Mouse (Mus musculus) layer of hippocampus, postnatal 14 days (tissue): ENCODE measurements around the gene Paf1. TPM values are rescaled to one million over a fixed set of nuclear protein-coding genes. Genes with fewer than 3 reads are reported as not detected.
A peak's percentile ranks its signal among the peaks of the same experiment; 100 is the strongest.

ENCODE experiments used
- DNase-seq, 2 experiments: peaks; one replicate each; pipeline ENCODE4 v3.0.0; 2021 to 2022; ENCODE audit warnings: low spot score in 2 of 2, mixed read lengths in 1 of 2
- total RNA-seq, 2 experiments: library from RNA; stranded (reverse); gene quantifications; 2 replicates each; pipeline ENCODE4 v1.2.3; 2021

Paf1 gene
- total RNA-seq, 2 experiments from 2014 or later = 73.5 to 74.2 TPM

- DNase-seq = no peak
Measured at GRCm38 (mm10) chr7:28370051-28370450, 22.7 kb upstream of the Paf1 start.

- no peak for DNase-seq
Measured at GRCm38 (mm10) chr7:28370977-28371513, 21.7 kb upstream of the Paf1 start.

DNA sequence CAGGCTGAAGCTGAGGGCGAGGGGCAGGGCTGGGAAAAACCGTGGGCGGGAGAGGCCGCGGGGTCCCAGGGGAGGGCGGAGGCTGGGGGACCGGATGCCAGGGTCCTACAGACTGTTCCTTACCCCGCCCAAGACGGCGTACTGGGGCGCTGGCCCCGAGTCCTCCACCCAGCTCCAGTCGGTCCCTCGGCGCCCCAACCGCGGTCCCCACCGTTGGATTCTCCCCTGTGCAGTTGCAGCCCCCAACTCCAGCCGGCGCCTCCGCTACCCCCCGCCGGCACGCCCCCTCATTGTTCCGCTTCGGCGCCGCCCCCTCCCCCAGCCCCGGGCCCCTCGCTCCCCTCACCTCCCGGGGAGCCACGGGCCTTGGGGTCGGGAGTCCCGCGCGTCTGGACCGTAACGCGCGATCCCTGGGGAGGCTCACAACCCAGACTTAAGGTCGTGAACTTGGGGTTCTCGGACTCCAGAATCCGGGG is 21.2 kb upstream of the Paf1 start:
- no peak for DNase-seq

DNA sequence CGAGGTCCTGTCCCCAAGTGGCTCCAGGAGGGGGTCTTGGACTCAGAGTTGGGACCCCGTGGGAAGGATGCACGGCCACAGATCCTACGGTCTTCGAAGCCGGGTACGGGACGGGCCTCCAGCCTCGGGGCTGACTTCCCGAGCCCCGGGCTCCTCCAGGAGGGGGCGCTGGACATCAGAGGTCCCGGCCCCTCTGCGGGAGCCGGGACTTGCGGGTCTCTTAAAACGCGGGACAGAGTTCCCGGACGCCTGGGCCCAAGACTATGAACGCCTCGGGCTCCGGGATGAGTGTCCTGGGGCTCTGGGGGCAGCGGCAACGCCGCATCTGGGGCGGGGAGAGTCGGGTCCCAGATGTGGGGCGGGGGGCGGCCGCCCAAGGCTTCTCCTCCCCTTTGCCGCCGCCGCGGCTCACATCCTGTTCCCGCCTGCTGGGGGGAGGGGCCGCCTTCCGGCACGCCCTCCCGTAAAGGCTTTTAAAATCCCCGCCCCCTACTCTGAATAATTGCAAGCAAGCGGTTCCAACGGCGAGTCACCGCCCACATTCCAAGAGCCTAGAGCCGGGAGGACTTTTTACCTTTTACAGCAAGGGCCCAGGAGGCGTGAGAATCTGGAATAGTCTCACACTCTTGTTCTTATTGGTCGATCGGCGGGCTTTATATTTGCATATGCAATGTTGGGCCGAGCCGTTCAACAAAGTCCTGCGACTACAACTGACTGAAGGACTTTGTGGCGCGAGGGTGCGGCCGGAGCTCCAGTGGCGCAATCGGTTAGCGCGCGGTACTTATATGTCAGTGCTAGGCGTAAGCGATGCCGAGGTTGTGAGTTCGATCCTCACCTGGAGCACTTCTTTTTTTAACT is 20.3 kb upstream of the Paf1 start, which contains the start of gene Plekhg2:
Gene Plekhg2, minus strand, starts transcription at position 349 of the 858 bp plus-strand sequence.
- DNase-seq = peak; percentile 96

- DNase-seq = peak; percentile 71 to 90
Measured at GRCm38 (mm10) chr7:28373131-28373581, 19.6 kb upstream of the Paf1 start.

DNA sequence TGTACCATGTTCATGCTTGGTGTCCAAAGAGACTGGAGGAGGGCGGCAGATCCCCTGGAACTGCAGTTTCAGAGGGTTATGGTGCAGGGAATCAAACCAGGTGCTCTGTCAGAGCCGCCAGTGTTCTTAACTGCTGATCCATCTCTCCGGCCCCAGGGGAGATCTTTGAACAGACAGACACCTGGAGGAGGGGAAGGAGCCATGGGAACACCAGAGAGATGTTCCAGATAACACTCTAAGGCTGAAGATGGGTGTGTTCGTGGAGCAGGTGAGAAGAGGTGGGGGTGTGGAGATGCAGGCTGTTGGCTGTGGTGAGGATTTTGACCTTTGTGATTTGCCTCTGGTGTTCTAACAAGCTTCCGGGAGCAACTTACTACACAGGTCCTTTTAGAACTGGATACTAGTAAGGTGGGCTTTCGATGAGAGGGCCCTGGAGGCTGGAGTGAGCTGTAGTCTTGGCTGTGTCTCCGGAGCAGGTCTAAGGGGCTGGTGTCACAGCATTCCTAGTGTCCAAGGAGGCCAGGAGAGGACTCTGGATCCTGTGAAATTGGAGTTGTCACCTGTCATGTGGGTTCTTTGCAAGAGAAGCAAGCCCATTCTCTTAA is 18.8 kb upstream of the Paf1 start:
- DNase-seq = no peak

GRCm38 (mm10) chr7:28374647-28375046 is 18.1 kb upstream of the Paf1 start:
- no peak for DNase-seq

DNA sequence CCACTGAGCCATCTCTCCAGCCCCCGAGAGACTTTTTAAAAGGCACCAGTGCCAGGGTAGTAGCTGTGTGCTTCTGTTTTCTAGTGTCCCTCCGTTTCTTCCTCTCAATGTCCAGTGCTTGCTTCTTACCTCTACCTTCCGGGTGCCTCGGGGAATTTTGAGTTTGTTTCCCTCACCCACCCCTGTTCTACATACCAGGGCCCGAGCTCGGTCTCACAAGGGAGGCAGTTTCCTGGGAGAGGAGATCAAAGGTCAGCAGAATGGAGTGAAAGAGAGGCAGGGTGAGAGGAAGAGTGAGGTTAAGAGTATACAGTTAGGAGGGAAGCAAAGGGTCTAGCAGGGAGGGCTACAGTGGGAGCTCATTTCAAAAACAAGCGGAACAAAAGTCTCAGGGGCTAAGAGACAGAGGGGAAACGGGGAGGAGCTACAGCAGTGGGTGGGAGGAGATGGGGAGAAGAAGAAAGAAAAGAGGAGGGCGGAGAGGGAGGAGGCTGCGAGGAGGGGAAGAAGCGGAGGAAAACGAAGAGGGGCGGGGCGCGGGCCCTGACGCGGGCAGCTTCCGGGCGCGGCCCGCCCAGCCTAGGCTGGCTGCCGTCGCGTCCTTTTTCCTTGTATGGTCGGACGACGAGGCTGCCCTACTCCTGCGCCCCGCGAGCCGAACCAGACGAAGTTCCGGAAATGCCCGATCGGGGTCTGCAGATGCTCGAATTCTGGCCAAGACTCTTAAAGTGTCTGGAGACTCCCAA is 17.4 kb upstream of the Paf1 start:
- DNase-seq = peak in 1 of 2 experiments; percentile 78

GRCm38 (mm10) chr7:28376011-28376771 is 16.6 kb upstream of the Paf1 start:
- no peak for DNase-seq

GRCm38 (mm10) chr7:28377190-28378065 is 15.3 kb upstream of the Paf1 start:
- DNase-seq = no peak

- DNase-seq = no peak
Measured at GRCm38 (mm10) chr7:28378066-28378690, 14.6 kb upstream of the Paf1 start.

- DNase-seq = peak; percentile 81 to 83
Measured at GRCm38 (mm10) chr7:28378769-28379651, 13.7 kb upstream of the Paf1 start.

- no peak for DNase-seq
Measured at GRCm38 (mm10) chr7:28380237-28381016, 12.3 kb upstream of the Paf1 start, which contains the start of gene Zfp36. Zfp36 (minus strand) TSS chr7:28380253.

- DNase-seq = no peak
Measured at GRCm38 (mm10) chr7:28381017-28381790, 11.5 kb upstream of the Paf1 start.

GRCm38 (mm10) chr7:28381938-28382337 is 10.8 kb upstream of the Paf1 start:
- DNase-seq = peak in 1 of 2 experiments; percentile 29

DNA sequence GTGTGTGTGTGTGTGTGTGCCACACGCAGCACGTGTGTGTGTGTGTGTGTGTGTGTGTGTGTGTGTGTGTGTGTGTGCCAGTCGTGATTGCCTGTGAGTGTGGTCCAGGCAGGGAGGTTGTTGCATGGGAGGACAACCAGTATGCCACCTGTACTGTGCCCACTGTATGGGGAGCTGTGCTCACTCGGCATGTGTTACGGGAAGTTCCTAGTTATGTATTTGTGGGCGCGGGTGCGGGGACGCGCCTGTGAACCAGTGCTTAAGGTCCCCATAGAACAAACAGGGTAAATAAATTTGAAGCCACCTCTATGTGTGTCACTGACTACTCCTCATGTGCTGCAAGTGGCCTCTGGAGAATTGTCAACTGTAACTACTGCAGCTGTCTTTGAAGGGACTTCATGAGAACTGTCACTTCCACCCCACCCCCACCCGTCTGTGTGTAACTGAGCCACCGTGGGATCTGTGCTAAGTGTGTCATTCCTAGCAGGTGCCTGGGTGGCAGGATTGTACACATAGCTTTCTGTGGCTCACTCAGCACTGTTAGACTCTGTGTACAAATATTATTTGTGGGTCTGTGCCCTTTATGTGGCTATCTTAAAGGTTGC is 10.3 kb upstream of the Paf1 start:
- no peak for DNase-seq
